Mouse (Mus musculus) bone marrow, adult 2 months (tissue): ENCODE results near the gene Cd200r4.

Experiments
- CTCF ChIP-seq: fragments of 200-500 bp; IDR thresholded peaks from 2 replicates; pipeline ENCODE4 v1.5.1; 2011; ENCODE audit warnings: low read length, control low read depth; ENCODE audit not compliant: control insufficient read depth, insufficient read depth
- POLR2A ChIP-seq: fragments of 200-500 bp; IDR thresholded peaks from 2 replicates; pipeline ENCODE4 v1.6.1; 2011; ENCODE audit warnings: low read depth, mild to moderate bottlenecking, control low read depth, low read length, borderline replicate concordance; ENCODE audit not compliant: control insufficient read depth

GRCm38 (mm10) chr16:44761811-44762210 lies 49.7 kb upstream of the Cd200r4 start:
- no peak for TF ChIP-seq POLR2A
- no peak for TF ChIP-seq CTCF
